Mouse (Mus musculus) bone marrow macrophage, adult 2 months (primary cell): ENCODE measurements at regions not wholly inside any gene's neighbourhood (a gene's known extent, or its start where the extent isn't known, plus 50 kb on each side); places are given as distances from the start of the nearest gene placed in this dataset.

Experiments used
- CTCF ChIP-seq: IDR thresholded peaks from 2 replicates; pipeline ENCODE4 v1.5.1; 2012; ENCODE audit warnings: low read depth, mild to moderate bottlenecking, low read length, moderate library complexity
- POLR2A ChIP-seq: IDR thresholded peaks from 2 replicates; pipeline ENCODE4 v1.6.1; 2012; ENCODE audit warnings: mild to moderate bottlenecking, low read depth, low read length, borderline replicate concordance

DNA sequence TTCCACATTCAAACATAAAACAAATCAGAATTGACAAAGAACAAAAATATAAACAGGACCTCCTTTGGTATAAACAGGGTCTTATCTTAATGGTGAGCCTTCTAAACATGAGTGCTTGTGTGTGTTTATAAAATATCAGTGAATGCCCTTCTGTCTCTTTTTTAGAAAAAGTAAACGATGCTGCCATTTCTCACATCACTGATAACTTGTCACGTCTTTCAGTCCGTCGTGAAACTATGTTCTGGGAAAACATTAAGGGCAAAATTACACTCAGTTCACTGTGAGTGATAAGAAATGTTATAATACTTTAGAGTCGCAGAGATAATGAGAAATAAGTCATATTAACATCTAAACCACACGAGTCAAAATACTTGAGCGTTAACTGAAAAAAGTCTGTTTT is 635.6 kb upstream of the N6amt1 start:
- no peak for TF ChIP-seq CTCF
- no peak for TF ChIP-seq POLR2A
